Mouse (Mus musculus): Measurements from ENCODE around the gene Gm10037.

Gene Gm10037

GRCm38 (mm10) chr13:67876049-67876698 lies 45.3 kb downstream of the Gm10037 start:
- peak; percentile 14 for DNase-seq (ENCODE audit: inconsistent ontology term)

DNA sequence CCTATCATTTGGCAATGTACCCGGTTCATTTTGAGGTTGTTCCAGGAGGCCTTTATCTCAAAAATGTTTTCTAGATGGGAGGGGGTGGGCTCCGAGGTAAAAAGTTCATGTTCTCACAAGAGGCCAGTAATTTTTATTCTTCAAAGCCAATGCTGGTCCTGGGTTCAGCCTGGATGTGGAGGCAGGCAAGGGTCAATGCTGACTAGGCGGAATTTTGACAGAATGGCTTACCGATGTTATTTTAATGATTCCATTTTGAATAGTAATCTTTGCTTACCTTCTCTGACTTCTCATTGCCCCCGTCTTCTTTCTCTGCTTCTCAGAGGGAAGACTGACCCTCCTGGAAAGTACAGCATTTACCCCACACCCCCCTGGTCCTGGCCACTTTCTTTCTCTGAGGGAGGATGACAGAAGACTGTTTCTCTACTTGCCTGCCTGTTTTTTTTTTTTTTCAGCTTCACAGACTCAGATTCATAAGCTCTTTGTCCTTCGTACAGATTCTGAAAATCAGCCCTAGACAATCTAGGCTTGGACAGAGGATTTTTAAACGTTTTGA lies 45.9 kb downstream of the Gm10037 start:
- no peak for DNase-seq (ENCODE audit: inconsistent ontology term)

- no peak for DNase-seq (ENCODE audit: inconsistent ontology term)
These were observed 53.1 kb downstream of the Gm10037 start for GRCm38 (mm10) chr13:67883966-67884365.
